Mouse (Mus musculus) cerebellum, postnatal 36 days (tissue): ENCODE measurements around the gene Dda1.

ENCODE experiments used
- DNase-seq, 2 experiments: peaks; one replicate each; pipeline ENCODE4 v3.0.0; 2021 to 2022; ENCODE audit warnings: mixed read lengths in 2 of 2

Gene Dda1

DNA sequence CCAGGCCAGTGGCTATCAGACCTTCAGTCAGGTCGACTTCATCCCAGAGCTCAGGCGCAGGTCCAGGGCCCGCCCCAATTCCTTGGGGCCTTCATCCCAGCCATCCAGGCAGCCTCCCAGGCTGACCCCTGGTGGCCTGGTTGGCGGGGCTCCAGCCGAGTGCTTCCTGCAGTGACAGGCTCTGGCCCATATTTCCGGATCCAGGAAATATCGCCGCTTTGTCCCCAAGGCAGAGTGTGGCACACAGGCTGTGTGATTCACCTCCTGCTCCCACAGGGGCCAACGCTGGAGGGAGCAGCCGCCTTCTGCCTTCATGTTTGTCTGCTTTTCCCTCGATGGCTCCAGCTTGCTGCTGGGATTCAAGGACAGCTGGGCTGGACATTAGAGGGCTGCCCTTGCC lies 27.5 kb downstream of the Dda1 start:
- DNase-seq: peak; percentile 74 to 80

GRCm38 (mm10) chr8:71497077-71497645 lies 28.2 kb downstream of the Dda1 start:
- DNase-seq: peak in 1 of 2 experiments; percentile 46

GRCm38 (mm10) chr8:71497881-71498501 lies 29.0 kb downstream of the Dda1 start:
- DNase-seq: peak in 1 of 2 experiments; percentile 9

- no peak for DNase-seq
These were observed 30.1 kb downstream of the Dda1 start for GRCm38 (mm10) chr8:71498816-71499690.

DNA sequence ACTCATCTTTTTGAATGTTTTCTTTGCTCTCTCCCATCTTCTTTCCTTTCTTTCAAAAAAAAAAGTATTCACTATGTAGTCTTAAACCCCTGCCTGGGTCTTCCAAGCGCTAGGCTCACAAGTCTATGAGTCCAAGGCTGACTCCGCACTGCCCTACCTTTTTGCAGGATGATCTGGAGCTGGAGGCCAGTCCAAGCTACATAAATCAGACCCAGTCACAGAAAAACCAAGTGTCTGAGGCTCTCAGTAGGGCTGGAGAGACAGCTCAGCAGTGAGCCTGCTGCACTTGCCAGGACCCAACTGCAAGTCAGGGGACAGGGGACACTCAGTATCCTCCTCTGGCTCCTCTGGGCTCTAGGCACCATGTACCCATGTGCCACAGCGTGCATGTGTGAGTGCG lies 35.4 kb downstream of the Dda1 start:
- DNase-seq: no peak

DNA sequence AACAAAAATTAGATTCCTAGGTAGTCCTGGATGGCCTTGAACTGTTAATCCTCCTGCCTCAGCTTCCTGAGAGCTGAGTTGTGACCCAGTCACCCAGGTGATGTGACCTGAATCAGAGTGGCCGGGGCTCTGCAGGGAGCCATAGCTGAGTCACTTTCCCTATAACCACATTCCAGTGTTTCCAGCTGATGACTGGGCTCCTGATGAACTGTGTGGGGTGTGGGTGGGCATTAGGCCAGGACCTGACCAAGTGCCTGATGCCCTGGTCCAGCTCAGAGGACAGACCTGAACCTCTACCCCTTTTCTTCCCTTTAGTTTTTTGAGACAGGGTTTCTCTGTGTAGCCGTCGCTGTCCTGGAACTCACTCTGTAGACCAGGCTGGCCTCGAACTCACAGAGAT lies 36.3 kb downstream of the Dda1 start:
- no peak for DNase-seq

DNA sequence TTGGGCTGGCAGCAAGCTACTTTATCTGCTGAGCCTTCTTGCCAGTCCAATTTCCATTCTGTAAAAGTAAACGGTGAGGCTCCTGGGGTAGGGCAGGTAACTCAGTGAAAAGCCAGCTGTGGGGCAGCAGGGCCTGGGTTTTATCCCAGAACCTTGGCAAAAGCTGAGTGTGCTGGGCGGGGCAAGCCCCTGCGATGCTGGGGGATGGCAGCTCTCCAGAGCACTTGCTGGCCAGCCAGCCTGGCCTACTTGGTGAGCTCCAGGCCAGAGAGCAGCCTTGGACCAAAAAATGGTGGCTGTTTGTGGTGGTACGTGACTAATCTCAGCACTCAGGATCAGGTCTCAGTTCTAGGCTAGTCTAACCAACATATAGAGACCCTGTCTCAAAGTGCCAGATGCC lies 37.0 kb downstream of the Dda1 start:
- peak; percentile 59 to 73 for DNase-seq

DNA sequence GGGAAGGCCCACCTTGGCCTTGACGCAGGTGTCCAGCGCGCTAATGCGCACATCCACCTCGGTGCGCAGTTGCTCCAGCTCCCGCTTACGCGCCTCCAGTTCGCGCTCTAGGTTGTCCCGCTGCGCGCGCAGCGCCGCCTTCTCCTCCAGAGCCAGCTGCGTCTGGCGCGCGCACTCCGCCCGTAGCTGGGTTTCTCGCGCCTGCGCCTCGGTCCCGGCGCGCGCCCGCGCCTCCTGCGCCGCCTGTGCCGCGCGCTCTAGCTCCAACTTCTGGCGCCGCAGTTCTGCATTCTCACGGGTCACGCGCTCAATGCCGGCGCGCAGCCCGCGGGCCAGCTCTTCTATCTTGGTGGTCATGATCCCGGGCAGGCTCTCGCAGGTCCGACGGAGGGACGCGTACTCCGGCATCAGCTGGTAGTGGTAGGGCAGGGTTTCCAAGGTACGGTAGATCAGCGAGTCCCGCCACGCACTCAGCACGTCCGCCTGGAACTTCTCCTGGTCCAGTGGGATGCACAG lies 38.6 kb downstream of the Dda1 start:
- DNase-seq: peak; percentile 75 to 83

- no peak for DNase-seq
These were observed 40.3 kb downstream of the Dda1 start for GRCm38 (mm10) chr8:71509316-71509715.

GRCm38 (mm10) chr8:71511644-71512043 lies 42.6 kb downstream of the Dda1 start, which contains the start of gene Plvap:
Plvap (minus strand) TSS chr8:71511752.
- DNase-seq: no peak

DNA sequence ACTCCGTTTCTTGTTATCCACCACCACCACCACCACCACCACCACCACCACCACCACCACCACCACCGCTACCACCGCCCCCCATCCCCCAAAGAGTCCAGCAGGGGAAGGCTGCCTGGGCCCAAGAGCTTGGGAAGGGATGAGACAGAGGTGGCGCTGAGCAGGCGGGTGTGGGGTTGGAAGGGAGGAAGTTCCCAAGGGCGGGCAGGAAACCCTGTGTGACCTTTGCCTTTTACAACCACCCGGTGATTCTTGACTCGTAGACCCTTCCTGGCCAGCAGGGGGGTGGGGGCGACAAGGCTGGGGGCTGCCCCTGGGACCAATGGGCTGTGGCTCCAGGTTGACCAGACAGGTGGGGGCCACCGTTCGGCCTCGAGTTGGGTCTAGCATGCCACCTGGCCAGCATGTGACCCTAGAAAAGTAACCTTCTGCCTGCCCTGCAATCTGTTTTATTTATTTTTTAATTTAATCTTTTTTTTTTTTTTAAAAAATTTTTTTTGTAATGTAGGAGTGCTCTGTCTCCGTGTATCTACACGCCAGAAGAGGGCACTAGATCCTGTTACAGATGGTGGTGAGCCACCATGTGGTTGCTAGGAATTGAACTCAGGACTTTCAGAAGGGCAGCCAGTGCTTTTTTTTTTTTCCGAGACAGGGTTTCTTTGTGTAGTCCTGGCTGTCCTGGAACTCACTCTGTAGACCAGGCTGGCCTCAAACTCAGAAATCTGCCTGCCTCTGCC lies 44.2 kb downstream of the Dda1 start:
- no peak for DNase-seq

DNA sequence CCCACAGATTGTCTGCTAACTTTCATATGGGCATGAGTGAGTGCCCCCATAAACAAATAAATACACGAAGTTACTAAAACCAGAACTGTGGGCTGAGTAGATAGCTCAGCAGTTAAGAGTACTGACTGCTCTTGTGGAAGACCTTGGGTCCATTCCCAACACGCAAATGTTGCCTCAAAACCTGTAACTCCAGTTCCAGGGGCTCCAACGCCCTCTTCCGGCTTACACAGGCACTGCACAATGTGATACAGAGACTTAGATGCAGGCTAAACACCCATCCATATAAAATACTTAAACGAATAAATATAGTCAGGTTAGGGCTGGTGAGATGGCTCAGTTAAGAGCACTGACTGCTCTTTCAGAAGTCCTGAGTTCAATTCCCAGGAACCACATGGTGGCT lies 46.0 kb downstream of the Dda1 start:
- no peak for DNase-seq

GRCm38 (mm10) chr8:71516786-71517185 lies 47.8 kb downstream of the Dda1 start:
- DNase-seq: no peak

DNA sequence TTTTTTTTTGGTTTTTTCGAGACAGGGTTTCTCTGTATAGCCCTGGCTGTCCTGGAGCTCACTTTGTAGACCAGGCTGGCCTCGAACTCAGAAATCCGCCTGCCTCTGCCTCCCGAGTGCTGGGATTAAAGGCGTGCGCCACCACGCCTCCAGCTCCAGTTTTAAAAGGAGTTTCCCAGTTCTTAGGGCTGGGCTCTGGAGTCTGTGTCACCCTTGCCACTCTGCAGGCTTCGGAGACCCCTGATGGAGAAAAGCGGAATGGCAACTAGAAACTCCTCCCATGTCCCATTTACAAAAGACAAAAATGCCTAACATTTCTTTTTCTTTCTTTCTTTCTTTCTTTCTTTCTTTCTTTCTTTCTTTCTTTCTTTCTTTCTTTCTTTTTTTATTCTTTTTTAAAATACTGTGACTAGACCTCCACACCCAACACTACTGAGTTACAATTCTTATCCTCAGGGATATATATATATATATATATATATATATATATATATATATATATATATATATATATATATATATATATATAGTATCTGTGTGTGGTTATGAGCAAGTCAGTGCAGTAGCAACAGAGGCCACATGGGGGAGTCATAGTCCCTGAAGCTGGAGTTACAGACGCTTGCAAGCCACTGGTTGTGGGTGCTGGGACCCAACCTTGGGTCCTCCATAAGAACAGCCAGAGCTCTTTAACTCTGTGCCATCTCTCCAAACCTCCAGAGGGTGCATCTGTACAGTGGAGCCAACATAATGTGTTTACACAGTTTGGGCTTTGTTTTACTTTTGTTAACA lies 50.2 kb downstream of the Dda1 start:
- DNase-seq: peak; percentile 52 to 55

DNA sequence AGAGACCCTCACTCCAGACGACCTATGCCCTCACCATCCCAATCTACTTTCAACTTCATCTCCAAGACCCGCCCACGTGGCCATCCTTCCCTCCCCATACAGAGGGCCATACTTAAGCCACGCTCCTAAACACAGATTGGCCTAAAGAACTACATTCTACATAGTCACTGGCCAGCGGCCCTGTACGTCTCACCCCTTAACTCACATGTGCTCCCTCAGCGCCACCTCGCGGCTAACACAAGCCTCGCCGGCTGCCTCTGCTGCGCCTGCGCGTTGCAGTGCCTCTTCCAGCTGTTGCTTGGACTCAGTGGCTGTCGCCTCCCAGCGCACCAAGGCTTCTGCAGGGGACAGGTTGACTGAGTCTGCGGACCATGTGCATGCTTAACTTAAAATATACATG lies 52.6 kb downstream of the Dda1 start:
- peak; percentile 92 to 93 for DNase-seq

- DNase-seq: no peak
These were observed 56.4 kb downstream of the Dda1 start, which contains the start of gene Ccdc194 for GRCm38 (mm10) chr8:71525226-71526050. Ccdc194 (minus strand) TSS chr8:71525711.
